Mouse (Mus musculus) CH12.LX (cell line): ENCODE data around the gene Mtx1. TPM values are rescaled to one million over a fixed set of nuclear protein-coding genes. Genes with fewer than 3 reads are reported as not detected.

ENCODE experiments used
- DNase-seq: peaks from one replicate; pipeline ENCODE4 v3.0.0-alpha.2; 2013; ENCODE audit errors: extremely low read depth
- H3K27ac ChIP-seq: 2 replicates; pipeline ENCODE4 v1.5.1; 2012; ENCODE audit warnings: low read depth, mild to moderate bottlenecking, control low read depth, moderate library complexity; ENCODE audit not compliant: insufficient read depth
- H3K27me3 ChIP-seq: replicated peaks from 2 replicates; pipeline ENCODE3; 2012; ENCODE audit warnings: inconsistent platforms
- H3K36me3 ChIP-seq, 2 experiments: replicated peaks in 1 of 2; 2 replicates each; pipeline versions ENCODE3 to v1.6.1; 2012; ENCODE audit warnings: inconsistent platforms in 1 of 2, low read length in 1 of 2, mild to moderate bottlenecking in 1 of 2, mixed read lengths in 1 of 2, moderate library complexity in 1 of 2; ENCODE audit not compliant: control insufficient read depth in 1 of 2, insufficient read depth in 1 of 2
- H3K4me1 ChIP-seq, 2 experiments: 2 replicates each; pipeline ENCODE4 v1.6.1; 2012; ENCODE audit warnings: inconsistent platforms in 1 of 2, moderate library complexity in 1 of 2; ENCODE audit not compliant: insufficient read depth in 2 of 2, control insufficient read depth in 1 of 2
- H3K4me2 ChIP-seq: 2 replicates; pipeline ENCODE4 v1.6.1; 2012; ENCODE audit warnings: low read depth, mild to moderate bottlenecking, control low read depth; ENCODE audit not compliant: poor library complexity, insufficient read depth, severe bottlenecking
- H3K4me3 ChIP-seq, 3 experiments: fragments of 150-350 bp in 1 of 3; sonication (generic) in 1 of 3; replicated peaks in 1 of 3; 2 replicates each; pipeline versions ENCODE3 to v1.5.1; 2011 to 2012; ENCODE audit warnings: low read depth in 2 of 3, low read length in 2 of 3, mild to moderate bottlenecking in 2 of 3, moderate library complexity in 2 of 3, control low read depth in 1 of 3, improper control_type of control experiment in 1 of 3, inconsistent platforms in 1 of 3, mixed read lengths in 1 of 3; ENCODE audit not compliant: poor library complexity in 1 of 3
- H3K79me2 ChIP-seq: replicated peaks from 2 replicates; pipeline ENCODE4 v1.6.1; 2012; ENCODE audit warnings: mild to moderate bottlenecking, moderate library complexity; ENCODE audit not compliant: control insufficient read depth, poor library complexity, insufficient read depth, severe bottlenecking; ENCODE audit errors: extremely low read depth
- H3K9ac ChIP-seq: 2 replicates; pipeline ENCODE4 v1.6.1; 2012; ENCODE audit warnings: low read depth, mild to moderate bottlenecking, control low read depth, moderate library complexity; ENCODE audit not compliant: insufficient read depth
- H3K9me3 ChIP-seq: replicated peaks from 2 replicates; pipeline ENCODE3; 2012; ENCODE audit warnings: low read length, inconsistent platforms, mixed read lengths
- CHD1 ChIP-seq: IDR thresholded peaks from 2 replicates; pipeline ENCODE4 v1.6.1; 2012; ENCODE audit warnings: low read depth, low read length, improper control_type of control experiment, inconsistent platforms
- CTCF ChIP-seq, 2 experiments: IDR thresholded peaks in 1 of 2; conservative IDR thresholded peaks in 1 of 2; 2 replicates each; pipeline ENCODE4 v1.5.1; 2011 to 2012; ENCODE audit warnings: low read depth in 2 of 2, low read length in 2 of 2, improper control_type of control experiment in 1 of 2, inconsistent platforms in 1 of 2, mild to moderate bottlenecking in 1 of 2, moderate library complexity in 1 of 2
- E2F4 ChIP-seq: IDR thresholded peaks from 2 replicates; pipeline ENCODE4 v1.6.1; 2011; ENCODE audit warnings: low read depth, low read length, improper control_type of control experiment; ENCODE audit not compliant: insufficient replicate concordance
- ELF1 ChIP-seq: IDR thresholded peaks from 2 replicates; pipeline ENCODE4 v1.6.1; 2014; ENCODE audit warnings: low read depth, mild to moderate bottlenecking, inconsistent platforms, low read length, improper control_type of control experiment
- EP300 ChIP-seq: IDR thresholded peaks from 2 replicates; pipeline ENCODE4 v1.6.1; 2011; ENCODE audit warnings: low read length, improper control_type of control experiment
- IRF4 ChIP-seq: IDR thresholded peaks from 2 replicates; pipeline ENCODE4 v1.6.1; 2014; ENCODE audit warnings: low read depth, mild to moderate bottlenecking, inconsistent platforms, low read length, improper control_type of control experiment
- JUND ChIP-seq: conservative IDR thresholded peaks from 2 replicates; pipeline ENCODE4 v1.6.1; 2011; ENCODE audit warnings: low read depth, low read length, improper control_type of control experiment
- KAT2A ChIP-seq: IDR thresholded peaks from 2 replicates; pipeline ENCODE4 v1.6.1; 2012; ENCODE audit warnings: low read length, improper control_type of control experiment, inconsistent platforms; ENCODE audit not compliant: insufficient replicate concordance
- MAFK ChIP-seq: IDR thresholded peaks from 2 replicates; pipeline ENCODE4 v1.6.1; 2011; ENCODE audit warnings: low read length, improper control_type of control experiment; ENCODE audit not compliant: insufficient replicate concordance
- MEF2A ChIP-seq: IDR thresholded peaks from 2 replicates; pipeline ENCODE4 v1.6.1; 2014; ENCODE audit warnings: low read depth, mild to moderate bottlenecking, inconsistent platforms, low read length, improper control_type of control experiment, borderline replicate concordance
- MYC ChIP-seq: IDR thresholded peaks from 2 replicates; pipeline ENCODE4 v1.6.1; 2011; ENCODE audit warnings: low read depth, mild to moderate bottlenecking, improper control_type of control experiment, low read length
- NRF1 ChIP-seq: IDR thresholded peaks from 2 replicates; pipeline ENCODE4 v1.6.1; 2014; ENCODE audit warnings: low read depth, mild to moderate bottlenecking, inconsistent platforms, low read length, improper control_type of control experiment, moderate library complexity
- PAX5 ChIP-seq: IDR thresholded peaks from 2 replicates; pipeline ENCODE4 v1.6.1; 2012; ENCODE audit warnings: low read length, inconsistent platforms, mixed read lengths
- RCOR1 ChIP-seq: conservative IDR thresholded peaks from 2 replicates; pipeline ENCODE4 v1.6.1; 2012; ENCODE audit warnings: low read depth, mild to moderate bottlenecking, inconsistent platforms, low read length, improper control_type of control experiment
- TCF12 ChIP-seq: IDR thresholded peaks from 2 replicates; pipeline ENCODE4 v1.6.1; 2014; ENCODE audit warnings: low read depth, mild to moderate bottlenecking, inconsistent platforms, low read length, improper control_type of control experiment
- USF1 ChIP-seq: IDR thresholded peaks from 2 replicates; pipeline ENCODE4 v1.6.1; 2014; ENCODE audit warnings: low read depth, mild to moderate bottlenecking, inconsistent platforms, low read length, improper control_type of control experiment
- USF2 ChIP-seq: conservative IDR thresholded peaks from 2 replicates; pipeline ENCODE4 v1.6.1; 2011; ENCODE audit warnings: low read depth, low read length, improper control_type of control experiment
- ZKSCAN1 ChIP-seq: IDR thresholded peaks from 2 replicates; pipeline ENCODE4 v1.6.1; 2012; ENCODE audit warnings: low read depth, inconsistent platforms, low read length, improper control_type of control experiment, borderline replicate concordance
- dilution Hi-C: fragments of 300-500 bp; cut with MboI; formaldehyde crosslinking; loops from 2 replicates; pipeline ENCODE4 v1.14.3; 2020; ENCODE audit warnings: low sequenced_read_pairs; ENCODE audit not compliant: extremely low pct_unique_long_range_greater_than_20kb, extremely low pct_ligation_motif_present
- in situ Hi-C: fragments of 300-500 bp; cut with MboI; formaldehyde crosslinking; loops from 3 replicates; pipeline ENCODE4 v1.14.3; 2019; ENCODE audit warnings: low sequenced_read_pairs, low pct_ligation_motif_present, low pct_unique_long_range_greater_than_20kb, mixed read lengths
- polyA plus RNA-seq: library from polyadenylated mRNA; unstranded; fragments of >175 nt; gene quantifications from 2 replicates; pipeline ENCODE4 v1.2.1, GENCODE M21; 2012; ENCODE audit warnings: low read depth; ENCODE audit not compliant: insufficient read length
- total RNA-seq, 2 experiments: library from RNA; depleted of rRNA; stranded (reverse); fragments of 300-350 nt in 1 of 2; fragments of >200 nt in 1 of 2; gene quantifications; 2 replicates each; pipeline ENCODE4 v1.2.3; 2012 to 2014

Gene Mtx1
- total and polyA plus RNA-seq, 3 experiments = 162 to 299 (median 205) TPM

- dilution Hi-C loops = no loop called here
- H3K36me3 ChIP-seq = peaks cover 19 to 30% of the 10 kb centered on the region in 2 experiments
- DNase-seq = no peak
- no peaks in the 10 kb centered on the region for H3K79me2 ChIP-seq
- H3K4me1 ChIP-seq = peaks cover 20 to 50% of the 10 kb centered on the region in 2 experiments
- no peak for TF ChIP-seq ZKSCAN1
- no peak for TF ChIP-seq KAT2A
- TF ChIP-seq EP300 = no peak
- no peak for TF ChIP-seq CTCF (conservative IDR thresholded peaks at IDR 0.05 in 1 of 2, IDR thresholded peaks at IDR 0.05 in 1 of 2; ENCODE audit: low read depth in 2 of 2, low read length in 2 of 2)
- TF ChIP-seq TCF12 = no peak
- TF ChIP-seq NRF1 = no peak
- no peak for TF ChIP-seq JUND
- no peak for TF ChIP-seq E2F4
- TF ChIP-seq IRF4 = no peak
- TF ChIP-seq MAFK = no peak
- no peak for TF ChIP-seq PAX5
- no peak for TF ChIP-seq MEF2A
- no peak for TF ChIP-seq CHD1
- no peak for TF ChIP-seq RCOR1
- TF ChIP-seq MYC = no peak
- no peak for TF ChIP-seq USF1
- H3K9ac ChIP-seq = no peak overlapping the region
- H3K27me3 ChIP-seq = no peaks in the 10 kb centered on the region
- in situ Hi-C loops = no loop called here
- no peak overlapping the region for H3K27ac ChIP-seq
- no peak overlapping the region for H3K4me3 ChIP-seq
- H3K4me2 ChIP-seq = no peak overlapping the region
- H3K9me3 ChIP-seq = no peaks in the 10 kb centered on the region
Measured at GRCm38 (mm10) chr3:89232614-89233013, 5.7 kb upstream of the Mtx1 start.

DNA sequence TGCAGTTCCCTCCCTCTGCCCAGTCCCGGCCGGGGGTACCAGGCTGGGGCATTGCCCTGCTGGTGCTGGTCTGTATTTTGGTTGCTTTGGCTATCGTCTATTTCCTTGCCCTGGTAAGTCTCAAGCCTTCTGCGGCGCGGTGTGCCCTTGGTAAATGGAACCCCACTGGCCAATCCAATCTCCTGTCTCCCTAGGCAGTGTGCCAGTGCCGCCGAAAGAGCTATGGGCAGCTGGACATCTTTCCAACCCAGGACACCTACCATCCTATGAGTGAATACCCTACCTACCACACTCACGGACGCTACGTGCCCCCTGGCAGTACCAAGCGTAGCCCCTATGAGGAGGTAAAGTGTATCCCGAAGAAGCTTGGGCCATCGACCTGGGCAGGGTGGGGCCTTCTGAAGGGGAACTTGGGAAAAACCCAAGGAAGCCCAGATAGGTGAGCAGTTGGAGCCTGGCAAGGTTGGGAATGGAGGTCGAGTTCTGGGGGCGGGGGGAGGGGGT, 4.9 kb upstream of the Mtx1 start:
- H3K9ac ChIP-seq = no peak overlapping the region
- H3K4me3 ChIP-seq = no peak overlapping the region
- no peaks in the 10 kb centered on the region for H3K27me3 ChIP-seq
- no peak for DNase-seq
- no peak for TF ChIP-seq RCOR1
- no peak for TF ChIP-seq E2F4
- no peak for TF ChIP-seq USF2
- TF ChIP-seq ELF1 = no peak
- no peak for TF ChIP-seq CHD1
- in situ Hi-C loops = no loop called here
- H3K9me3 ChIP-seq = no peaks in the 10 kb centered on the region
- H3K79me2 ChIP-seq = no peaks in the 10 kb centered on the region
- dilution Hi-C loops = no loop called here
- no peak overlapping the region for H3K4me2 ChIP-seq
- peaks cover 16 to 26% of the 10 kb centered on the region in 2 experiments for H3K36me3 ChIP-seq
- peaks cover 20 to 52% of the 10 kb centered on the region in 2 experiments for H3K4me1 ChIP-seq
- H3K27ac ChIP-seq = no peak overlapping the region
